Mouse (Mus musculus): ENCODE data around the gene Dcps.

Gene Dcps

DNA sequence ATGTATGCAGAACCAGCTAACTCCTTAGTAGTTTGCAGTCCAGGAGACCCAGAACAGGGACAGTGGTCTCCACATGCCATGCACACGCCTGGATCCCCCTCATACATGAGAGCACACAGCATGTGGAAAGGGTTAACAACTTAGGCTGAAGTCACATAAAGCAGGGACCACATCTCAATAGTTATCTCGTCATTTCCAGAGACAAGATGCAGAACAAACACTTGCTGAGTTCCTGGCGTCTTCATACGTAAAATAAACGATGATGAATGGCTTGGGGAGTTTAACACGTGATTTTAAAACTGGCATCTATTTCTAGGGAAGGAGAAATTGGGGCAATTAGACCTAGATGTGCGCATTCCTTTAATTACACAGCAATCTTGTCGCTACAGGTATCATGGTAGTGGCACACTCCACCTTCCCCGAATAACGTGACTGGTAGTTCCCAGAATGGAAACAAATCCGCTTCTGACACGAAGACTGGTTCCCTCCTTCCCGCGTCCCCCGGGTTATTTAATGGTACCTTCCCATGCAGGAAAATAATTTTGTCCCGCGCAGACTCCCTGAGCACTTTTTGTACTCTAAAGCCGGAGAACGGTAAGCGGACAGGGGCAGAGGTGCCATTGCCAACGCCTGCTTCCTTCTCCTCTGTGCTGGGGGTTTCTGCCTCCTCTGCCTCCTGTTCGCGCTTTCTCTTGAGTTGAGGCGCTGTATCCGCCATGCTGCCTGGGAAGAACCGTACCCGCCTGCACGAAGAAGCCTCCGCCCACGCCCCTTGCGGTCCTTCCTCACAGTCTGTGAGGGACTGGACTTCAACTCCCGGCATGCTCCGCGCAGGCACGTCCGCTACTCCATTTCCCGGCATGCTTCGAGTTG, at the start of gene Dcps:
Gene Dcps, minus strand, starts transcription at position 811 of the 873 bp plus-strand sequence.
- peak; percentile 94 for DNase-seq (ENCODE audit: low spot score)

DNA sequence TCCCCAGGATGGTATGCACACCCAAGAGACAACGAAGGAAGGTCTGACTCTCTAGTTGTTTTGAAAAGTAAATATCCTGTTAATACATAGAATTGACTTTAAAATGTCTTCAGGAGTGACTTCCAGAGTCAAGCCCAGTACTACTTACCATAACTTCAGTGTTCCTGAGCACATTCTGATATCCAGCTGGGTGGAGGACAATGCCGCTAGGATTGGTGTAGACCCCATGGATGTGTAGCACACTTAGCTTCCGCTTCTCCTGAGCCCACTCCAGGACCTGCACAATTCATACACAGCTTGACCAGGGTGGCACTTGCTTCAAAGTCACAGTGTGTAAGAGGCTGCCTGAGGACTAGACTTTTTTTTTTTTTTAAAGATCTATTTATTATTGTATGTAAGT, 47.6 kb upstream of the Dcps start:
- no peak for DNase-seq (ENCODE audit: low spot score)

DNA sequence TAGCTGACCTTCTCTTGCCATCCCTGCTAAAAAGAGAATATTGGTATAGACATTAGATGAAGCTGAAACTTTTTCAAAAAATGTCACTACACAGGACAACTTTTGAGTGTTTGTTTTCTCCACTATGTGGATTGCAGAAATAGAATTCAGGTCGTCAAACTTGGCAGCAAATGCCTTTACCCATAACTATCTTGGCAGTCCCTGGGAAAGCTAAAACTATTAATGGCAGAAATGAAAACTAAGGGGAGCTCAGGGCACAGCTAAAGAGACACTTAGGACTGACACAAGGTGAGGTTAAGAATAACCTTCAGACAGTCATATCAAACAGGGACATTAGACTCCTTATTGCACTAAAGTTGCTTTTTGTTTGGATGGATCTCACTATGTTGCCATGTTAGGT, 42.1 kb upstream of the Dcps start:
- DNase-seq (ENCODE audit: low spot score) = no peak

DNA sequence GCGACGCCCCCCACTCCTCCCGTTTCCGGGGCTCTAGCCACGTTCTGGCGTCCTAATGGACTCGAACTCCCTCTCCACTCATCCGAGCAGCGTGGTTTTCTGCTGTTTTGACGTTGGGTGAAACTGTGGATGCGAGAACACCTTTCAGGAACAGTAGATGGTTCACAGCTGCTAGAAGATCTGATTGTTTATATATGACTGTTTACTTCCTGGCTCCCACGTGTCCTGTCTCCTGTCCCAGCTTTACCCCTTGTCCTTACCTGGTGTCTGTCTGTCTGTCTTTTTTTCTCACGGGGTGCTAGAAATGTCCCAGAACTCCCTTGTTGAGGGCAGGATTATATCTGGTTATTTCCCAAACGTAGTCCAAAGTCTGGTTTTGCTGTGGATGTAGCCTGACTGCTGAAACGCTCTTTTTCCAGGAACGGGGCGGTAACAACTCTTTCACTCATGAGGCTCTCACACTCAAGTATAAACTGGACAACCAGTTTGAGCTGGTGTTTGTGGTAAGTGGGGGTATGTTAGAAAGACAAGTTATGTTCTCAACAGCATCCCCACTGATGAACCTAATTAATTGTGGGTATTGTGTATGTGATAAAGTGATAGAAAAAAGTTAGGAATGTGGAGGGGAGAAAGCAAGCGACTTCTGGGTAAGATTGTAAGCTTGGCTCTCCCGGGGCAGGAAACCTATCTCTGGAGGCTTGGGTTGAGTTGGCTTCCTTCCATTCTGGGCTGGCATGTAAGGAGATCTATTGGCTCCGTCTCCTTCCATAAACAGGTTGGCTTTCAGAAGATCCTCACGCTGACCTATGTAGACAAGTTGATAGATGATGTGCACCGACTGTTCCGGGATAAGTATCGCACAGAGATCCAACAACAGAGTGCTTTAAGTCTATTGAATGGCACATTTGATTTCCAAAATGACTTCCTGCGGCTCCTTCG, 36.0 kb upstream of the Dcps start:
- DNase-seq (ENCODE audit: low spot score) = no peak

DNA sequence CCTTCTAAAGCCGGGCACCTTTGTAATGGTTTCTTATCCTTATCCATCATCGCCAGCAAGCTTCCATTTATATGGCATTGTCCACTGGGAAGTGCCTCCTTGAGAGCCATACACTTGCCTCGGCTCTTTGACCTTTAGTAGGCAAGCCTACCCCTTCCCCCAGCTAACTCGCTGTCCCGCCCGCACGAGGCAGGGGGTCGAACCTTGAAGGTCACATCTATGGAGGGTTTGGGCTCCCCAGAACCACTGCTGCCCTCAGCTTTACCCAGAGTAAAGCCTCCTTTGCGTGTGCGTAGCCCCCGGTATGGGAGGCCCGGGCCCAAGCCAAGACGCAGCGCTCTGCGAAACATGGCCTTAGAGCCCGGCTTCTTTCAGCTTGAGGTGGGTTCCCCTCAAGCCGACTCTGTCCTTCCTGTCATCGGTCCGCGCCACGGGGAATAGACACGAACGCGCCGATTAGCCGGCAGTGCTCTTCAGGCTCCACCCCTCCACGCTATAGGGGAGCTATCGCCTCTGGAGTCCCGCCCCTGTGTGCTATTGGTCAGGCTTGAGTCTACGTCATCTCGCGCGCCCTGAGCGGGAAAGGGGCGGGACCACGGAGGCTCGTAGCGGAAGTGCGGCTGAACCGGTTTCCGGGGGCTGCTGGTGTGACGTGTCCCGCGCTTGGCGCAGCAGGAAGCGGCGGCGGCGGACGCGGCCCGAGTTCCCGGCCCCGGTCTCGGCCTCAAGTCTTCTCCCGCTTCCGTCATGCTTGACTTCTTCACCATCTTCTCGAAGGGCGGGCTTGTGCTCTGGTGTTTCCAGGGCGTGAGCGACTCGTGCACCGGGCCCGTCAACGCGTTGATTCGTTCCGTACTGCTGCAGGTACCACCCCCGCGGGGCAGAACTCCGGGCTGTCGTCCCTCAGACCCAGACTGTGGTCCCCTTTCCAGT, 34.9 kb upstream of the Dcps start, which contains the start of gene Foxred1:
Gene Foxred1, minus strand, starts transcription at position 514 of the 933 bp plus-strand sequence.
- peak; percentile 99 for DNase-seq (ENCODE audit: low spot score)

DNA sequence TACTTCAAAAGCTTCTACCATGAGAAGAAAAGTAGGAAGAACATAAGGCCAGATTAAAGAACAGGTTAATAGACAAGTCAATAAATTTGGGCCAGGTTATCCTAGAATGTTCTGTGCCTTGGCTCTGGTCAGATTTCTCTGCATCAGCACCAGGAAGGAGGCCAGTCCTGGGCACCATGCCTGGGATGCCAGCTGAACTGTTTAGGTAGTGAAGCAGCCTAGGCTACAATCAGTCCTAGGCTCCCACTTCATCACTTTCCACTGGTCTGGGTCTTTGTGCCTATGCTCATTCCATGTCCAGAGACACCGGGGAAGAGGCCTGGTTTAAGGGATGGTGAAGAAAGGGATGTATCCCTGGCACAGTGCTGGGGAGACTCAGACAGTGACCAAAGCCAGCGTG, 28.6 kb upstream of the Dcps start:
- DNase-seq (ENCODE audit: low spot score) = no peak

DNA sequence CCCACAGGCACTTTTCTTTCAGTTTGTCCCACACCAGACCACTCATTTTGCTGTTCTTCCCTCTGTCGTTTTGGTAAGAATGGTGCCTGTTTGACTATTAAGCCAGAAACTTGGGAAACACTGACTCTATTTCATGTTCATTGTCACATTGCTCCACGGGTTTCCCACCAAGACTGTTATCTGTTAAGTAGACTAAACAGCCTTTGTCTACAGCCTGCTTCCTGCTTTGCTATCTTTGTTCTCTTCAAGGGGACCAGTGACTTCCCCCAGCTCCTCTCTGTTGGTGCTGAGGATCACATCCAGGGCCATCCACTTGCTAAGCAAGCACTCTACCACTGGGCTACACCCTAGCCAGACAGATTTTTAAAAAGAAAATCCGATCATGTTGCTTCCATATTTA, 27.7 kb upstream of the Dcps start:
- DNase-seq (ENCODE audit: low spot score) = no peak

DNA sequence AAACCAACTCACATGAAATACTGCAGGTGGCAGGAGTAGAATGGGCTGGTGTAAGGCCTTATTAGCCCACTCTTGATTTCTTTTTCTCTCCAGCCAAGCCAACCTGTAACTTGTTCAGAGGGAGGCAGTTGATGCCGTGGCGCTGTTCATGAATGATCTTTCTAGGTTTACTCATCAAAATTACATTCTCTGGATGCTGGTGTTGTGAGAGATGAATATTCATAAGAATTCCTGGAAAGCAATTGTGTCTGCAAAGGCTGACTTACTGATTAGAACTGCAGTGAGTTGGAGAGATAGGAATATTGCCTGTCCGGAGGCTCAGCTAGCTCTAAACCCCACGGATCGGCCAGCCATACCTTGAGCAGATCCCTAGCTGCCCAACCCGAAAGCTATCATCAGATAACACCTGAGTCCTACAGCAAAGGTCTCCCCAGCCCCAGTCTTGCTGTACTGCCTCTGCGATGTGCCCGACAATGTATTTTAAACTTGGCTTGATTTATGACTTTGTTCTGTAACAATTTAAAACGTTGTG, 24.7 kb upstream of the Dcps start:
- DNase-seq (ENCODE audit: low spot score) = no peak

DNA sequence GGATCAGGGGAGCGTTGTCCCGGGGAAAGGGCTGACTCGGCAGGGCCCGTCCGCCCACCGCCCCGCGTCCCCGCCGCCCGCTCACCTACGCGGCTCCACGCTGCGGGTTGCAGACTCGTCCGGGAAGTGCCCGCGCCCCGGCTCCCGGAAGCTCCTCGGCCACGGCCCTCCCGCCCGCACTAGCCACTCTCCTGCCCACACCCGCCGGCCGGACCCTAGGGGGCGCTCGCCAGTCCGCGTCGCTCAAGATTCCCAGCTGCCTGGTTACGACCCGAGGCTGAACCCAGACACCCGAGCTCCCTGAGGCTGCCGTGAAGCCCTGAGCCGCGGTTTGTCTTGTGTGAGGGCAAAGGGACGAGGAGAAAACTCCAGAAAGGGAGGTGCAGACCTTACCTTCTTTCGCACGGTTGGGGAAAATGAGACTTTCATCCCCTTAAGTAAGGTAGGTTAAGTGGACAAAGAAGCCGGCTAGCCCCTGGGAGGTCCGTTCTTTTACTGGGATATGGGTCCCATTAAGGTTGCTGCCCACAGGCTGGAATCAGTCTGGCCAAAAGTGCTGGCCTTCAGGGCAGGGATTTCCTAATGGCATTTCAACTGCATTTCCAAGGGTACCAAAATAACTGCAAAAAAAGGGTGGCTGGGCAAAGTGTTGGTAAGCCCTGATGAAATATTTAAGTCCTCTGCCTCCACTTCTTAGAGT, 24.1 kb upstream of the Dcps start, which contains the start of the genes Srpr and Tirap:
Gene Srpr, plus strand, starts transcription at position 404 of the 700 bp plus-strand sequence.
Gene Tirap, minus strand, starts transcription at position 520 of the 700 bp plus-strand sequence.
- peak; percentile 59 for DNase-seq (ENCODE audit: low spot score)

DNA sequence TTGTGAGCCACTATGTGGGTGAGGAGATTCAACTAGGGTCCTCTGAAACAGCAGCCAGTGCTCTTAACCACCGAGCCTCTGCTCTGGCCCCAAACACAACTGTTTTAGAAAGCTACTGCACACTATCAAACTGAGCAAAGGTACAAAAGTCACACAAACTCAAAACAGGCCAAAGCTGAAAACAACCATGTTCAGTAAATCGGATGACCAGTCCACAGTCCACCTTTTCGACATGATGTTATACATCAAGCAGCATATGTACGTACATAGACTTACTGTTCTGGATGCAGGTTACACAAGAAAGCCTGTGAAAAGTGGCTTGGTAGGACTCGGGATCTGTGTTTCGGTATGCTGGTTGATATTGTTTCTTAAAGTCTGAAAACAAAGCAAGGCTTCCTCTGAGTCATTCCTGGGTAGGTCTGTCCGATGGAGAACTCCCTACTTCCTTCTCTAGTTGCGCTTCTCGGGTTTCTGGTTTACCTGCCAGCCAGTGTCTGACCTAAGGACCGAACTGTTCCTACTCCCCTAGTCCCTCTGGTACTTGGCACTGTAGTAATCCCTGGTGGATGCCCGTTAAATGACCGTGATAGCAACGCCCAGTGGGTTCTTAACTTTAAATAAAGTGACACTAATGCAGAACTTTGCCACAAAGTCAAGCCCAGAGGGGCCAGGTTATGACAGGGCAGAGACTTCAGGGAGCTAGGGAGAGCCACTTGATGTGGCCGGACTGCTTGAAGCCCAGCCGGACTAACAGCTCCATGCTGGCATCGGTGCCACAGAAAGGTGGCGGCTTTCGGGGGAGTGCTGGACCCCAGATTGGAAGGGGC, 23.3 kb upstream of the Dcps start:
- DNase-seq (ENCODE audit: low spot score) = no peak

DNA sequence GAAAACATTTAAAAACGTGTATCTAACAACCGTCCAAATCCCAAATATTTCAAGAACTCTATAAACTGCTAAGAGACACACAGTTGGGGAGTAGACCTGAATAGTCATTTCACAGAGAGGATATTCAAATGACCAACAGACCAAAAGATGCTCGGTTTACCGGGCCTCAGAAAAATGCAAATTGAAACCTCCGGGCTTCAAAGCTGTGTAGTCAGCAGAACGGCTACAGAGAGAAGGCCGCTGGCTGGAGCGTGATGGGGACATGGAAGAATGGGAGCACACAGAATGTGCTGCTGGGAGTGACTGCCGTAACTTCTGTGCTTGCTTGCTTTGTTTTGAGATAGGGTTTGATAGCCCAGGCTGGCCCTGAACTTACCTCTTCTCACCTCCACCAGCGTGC, 22.5 kb upstream of the Dcps start:
- DNase-seq (ENCODE audit: low spot score) = no peak

DNA sequence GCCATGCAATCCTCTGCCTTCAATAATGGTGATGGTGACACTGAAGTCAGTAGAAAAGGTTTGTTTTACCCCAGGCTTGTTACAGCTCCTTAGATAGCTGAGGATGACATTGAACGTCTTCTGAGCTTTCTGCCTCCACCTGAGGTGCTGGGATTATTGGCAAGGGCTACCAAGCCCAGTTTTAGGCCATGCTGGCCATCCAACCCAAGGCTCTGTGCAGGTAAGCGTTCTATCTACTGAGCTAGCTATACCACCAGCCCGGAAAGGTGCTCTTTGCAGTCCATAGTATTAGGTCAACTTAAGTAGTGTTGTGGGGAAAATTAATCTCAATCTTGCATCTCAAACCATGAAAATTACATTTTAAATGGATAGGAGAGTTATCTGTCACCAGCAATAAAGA, 21.8 kb upstream of the Dcps start:
- no peak for DNase-seq (ENCODE audit: low spot score)

DNA sequence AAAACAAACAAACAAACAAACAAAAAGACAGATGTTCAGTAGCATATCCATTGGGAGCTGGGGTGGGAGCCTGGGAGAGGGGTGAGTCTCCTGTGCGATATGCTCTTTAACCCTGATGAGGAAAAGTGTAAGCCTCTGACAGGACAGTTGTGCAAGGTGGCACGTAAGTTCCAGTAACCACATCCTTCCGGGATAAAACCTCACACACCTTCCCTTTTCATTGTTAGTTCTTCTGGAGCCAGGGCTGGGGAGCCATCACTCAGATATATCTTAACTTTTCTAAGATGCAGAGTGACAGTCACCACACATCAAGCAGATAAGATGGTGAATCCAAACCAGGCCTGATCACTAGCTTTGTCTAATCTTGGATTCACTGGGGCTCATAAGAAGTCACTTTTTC, 18.2 kb upstream of the Dcps start:
- no peak for DNase-seq (ENCODE audit: low spot score)

DNA sequence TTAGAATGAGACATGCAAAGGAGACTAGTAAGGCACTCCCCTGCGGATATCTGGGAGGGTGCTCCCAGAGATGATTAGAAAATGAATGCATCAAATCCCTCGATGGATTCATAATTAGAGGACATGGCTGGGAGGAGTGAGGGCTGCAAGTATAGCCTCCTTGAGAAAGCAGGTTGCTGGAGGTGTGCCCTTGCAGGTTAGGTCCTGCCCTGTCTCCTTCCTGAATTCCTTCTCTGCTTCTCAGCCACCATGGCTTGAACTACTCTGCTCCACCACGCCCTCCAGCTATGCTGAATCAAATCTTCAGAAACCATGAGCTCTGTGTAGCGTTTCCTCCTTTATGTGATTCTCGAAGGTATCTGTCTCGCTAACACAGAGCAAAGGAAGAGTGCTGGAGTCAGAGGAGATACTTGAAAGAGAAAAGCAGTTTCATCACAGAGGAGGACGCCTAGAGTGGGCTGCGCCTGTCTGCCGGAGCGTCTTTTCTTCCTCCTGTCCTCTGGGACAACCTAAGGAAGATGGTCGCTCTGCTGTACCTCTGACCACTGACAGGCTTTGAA, 17.2 kb upstream of the Dcps start:
- DNase-seq (ENCODE audit: low spot score) = no peak

DNA sequence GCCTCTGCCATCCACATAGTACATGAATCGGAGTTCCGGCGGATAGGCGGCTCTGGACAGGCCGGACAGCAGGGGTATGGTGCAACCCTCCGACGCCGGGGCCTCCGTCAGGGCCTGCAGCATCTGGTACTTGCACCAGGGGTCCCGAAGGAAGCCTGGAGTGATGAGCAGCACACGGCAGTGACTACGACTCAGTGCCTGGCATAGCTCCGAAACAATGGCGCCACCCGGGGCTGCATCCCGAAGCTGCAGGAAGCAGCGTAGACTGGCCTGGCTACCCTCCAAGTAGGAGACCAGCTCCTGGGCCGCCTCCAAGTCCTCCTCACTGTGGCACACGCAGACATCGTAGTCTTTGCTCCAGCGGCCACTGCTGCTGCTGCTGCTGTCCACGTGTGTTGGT, 12.8 kb upstream of the Dcps start:
- DNase-seq (ENCODE audit: low spot score) = no peak

DNA sequence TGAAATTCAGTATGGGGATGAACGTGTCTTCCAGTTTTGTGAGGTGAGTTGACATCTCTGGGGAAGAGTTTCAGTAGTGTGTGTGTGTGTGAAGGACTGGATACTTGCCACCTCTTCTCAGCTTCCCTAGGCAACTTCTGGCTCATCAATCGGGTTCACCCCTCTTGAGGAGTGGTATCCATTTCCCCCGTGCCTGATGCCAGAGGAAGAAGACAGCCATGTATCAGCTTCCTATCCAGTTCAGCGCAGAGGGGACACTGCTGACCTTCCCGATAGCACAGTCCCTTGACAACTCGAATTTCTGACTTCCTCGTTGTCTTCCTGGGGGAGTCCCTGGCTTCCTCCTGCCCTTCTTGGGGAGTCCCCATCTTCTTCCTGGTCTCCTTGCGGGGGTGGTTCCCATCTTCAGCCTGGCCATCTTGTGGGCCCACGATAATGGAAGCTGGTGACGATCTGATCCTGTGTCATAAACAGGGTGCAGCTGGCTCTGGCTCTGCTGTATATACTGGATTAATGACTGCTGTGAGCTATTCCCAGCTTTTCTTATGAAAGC, 11.6 kb upstream of the Dcps start:
- no peak for DNase-seq (ENCODE audit: low spot score)

DNA sequence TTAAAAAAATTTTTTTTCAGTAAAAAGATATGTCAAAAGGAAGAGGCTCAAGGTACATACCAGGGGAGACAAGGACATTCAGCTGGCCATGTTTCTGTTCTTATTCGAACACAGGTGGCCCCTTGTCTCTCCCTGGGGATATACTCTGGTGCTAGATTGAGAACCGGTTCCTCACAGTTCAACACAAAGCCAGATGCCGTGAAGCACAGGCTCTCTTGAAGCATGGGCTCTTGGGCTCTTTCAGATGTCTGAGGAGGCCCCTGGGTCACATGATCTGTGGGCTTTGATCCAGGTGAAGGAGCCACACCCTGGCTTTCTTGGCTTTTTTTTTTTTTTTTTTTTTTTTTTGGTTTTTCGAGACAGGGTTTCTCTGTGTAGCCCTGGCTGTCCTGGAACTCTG, 10.6 kb upstream of the Dcps start:
- DNase-seq (ENCODE audit: low spot score) = no peak

DNA sequence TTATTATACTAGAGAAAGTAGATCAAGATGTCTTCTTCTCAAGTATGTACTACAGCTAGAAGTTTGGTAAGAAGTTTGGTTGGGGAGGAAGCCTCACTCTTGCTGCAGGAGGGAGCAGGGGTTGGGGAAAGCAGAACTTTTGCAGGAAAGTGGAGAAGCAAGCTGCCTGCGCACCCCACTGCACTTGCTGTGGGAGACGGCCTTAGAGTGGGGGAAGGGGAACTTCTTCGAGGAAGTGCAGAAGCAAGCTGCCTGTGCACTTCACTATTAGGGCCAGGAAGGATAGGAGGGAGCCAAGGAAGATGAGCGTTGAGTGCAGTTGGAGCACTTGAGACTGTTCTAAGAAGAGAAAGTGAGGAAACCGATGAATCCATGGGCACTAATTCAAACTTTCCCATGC, 7.5 kb upstream of the Dcps start:
- no peak for DNase-seq (ENCODE audit: low spot score)

DNA sequence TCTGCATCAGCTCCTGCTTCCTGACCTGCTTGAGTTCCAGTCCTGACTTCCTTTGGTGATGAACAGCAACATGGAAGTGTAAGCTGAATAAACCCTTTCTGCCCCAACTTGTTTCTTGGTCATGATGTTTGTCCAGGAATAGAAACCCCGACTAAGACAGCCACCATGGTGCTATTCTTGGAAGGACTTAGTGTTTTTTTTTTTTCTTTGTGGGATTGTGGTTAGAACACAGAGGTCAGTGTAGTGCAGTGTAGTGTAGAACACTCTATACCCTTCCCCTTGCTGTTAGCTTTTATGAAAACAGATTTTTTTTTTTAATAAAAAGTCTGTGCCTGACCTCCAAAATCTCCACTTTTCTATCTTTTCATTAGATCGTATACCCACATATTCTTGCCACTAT, 7.0 kb upstream of the Dcps start:
- DNase-seq (ENCODE audit: low spot score) = no peak
